Mouse (Mus musculus): ENCODE results near the gene Ncan. TPM values are rescaled to one million over a fixed set of nuclear protein-coding genes. Genes with fewer than 3 reads are reported as not detected.
A peak's percentile ranks its signal among the peaks of the same experiment; 100 is the strongest.

Gene Ncan
- polyA plus RNA-seq, 1 experiment from 2014 or later: 135 TPM

DNA sequence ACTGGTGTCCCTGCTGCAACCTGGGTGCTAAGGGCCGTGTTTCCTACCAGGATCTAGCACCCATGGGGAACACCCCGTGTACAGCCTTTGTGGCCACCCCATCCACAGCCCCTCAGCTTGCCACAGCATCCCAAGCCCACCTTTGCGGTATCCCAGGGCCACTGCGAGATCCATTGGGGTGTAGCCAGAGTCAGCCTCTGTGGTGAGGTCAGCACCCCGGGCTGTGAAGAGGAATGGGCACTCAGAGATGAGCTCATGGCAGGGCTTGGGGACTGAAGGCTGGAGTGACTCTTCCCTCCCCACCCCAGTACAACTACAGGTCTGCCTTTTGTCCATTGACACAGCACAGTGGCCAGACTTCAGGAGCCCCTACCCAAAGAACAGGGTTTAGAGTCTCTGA is 13.4 kb upstream of the Ncan start:
- ATAC-seq (ENCODE audit: low FRiP score, low TSS enrichment): no peak
- peaks cover 38% of the 10 kb centered on the region for H3K36me3 ChIP-seq (ENCODE audit: control insufficient read depth, insufficient read depth, low read length)
- no peaks in the 10 kb centered on the region for H3K27me3 ChIP-seq (ENCODE audit: control insufficient read depth, insufficient read depth, low read length)
- H3K9ac ChIP-seq (replicated peaks; ENCODE audit: low read length): no peak overlapping the region
- no peak overlapping the region for H3K4me2 ChIP-seq (ENCODE audit: low read length)
- no peak for DNase-seq
- H3K9me3 ChIP-seq (ENCODE audit: control insufficient read depth, low read length): no peaks in the 10 kb centered on the region
- peaks cover 13% of the 10 kb centered on the region for H3K4me1 ChIP-seq (ENCODE audit: control insufficient read depth, insufficient read depth, low read length)
- 87% methylated on average over 5 of the region's 5 CpGs for WGBS
- no peak overlapping the region for H3K27ac ChIP-seq (replicated peaks; ENCODE audit: low read depth, low read length)
- no peak overlapping the region for H3K4me3 ChIP-seq (replicated peaks; ENCODE audit: low read depth, low read length)

DNA sequence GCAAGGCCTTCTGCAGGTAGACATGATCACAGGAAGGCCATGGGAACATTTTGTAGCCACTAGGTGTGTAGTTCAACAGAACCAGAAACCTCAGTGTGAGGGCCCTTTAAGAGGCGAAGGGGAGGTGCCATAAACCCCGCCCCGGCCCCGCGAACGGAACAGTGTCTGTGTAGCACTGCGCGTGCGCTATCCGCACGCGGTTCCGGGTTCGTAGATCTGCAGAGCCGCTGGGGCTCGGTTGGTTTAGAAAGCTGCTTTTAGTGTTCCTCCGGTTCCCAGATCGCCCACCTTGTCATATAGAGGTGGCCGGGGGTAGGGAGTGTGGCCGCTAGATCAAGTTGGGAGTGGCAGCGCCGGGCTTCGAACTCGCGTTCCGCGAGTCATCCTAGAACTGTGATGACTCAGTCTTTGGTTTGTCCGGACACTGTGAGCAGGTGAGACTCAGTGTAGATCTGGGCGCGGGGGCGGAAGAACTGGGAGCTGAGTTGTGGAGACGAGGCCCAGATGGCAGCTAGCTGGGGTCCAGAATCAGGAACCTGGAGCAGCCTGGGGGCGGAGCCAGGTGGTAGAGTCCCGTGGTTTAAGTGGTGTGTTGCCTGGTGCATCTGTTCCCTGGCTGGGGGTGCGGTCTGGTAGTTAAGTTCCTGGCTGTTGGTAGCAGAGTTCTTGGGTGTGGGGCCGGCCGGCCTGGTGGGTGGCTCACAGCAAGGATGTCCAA is 10.7 kb upstream of the Ncan start, which contains the start of gene Nr2c2ap:
Gene Nr2c2ap (plus strand): TSS at position 168 of the 718 bp plus-strand sequence.
- WGBS: 1% methylated on average over 37 of the region's 37 CpGs
- peak within 1 kb of the TSS; percentile 61 for H3K9ac ChIP-seq (replicated peaks; ENCODE audit: low read length)
- no peaks in the 10 kb centered on the region for H3K27me3 ChIP-seq (ENCODE audit: control insufficient read depth, insufficient read depth, low read length)
- peak; percentile 82 for ATAC-seq (ENCODE audit: low FRiP score, low TSS enrichment)
- H3K4me1 ChIP-seq (ENCODE audit: control insufficient read depth, insufficient read depth, low read length): peaks cover 5% of the 10 kb centered on the region; the same call in 1 of the 2 replicates
- H3K9me3 ChIP-seq (ENCODE audit: control insufficient read depth, low read length): no peaks in the 10 kb centered on the region
- peaks cover 35% of the 10 kb centered on the region for H3K36me3 ChIP-seq (ENCODE audit: control insufficient read depth, insufficient read depth, low read length)
- peak; percentile 96 for DNase-seq
- H3K4me2 ChIP-seq (ENCODE audit: low read length): peak within 1 kb of the TSS; percentile 63
- H3K27ac ChIP-seq (replicated peaks; ENCODE audit: low read depth, low read length): 0 out of 2 replicates have a peak within 1 kb of the TSS, but pooled peaks have one; percentile 6
- H3K4me3 ChIP-seq (replicated peaks; ENCODE audit: low read depth, low read length): peak within 1 kb of the TSS; percentile 54

DNA sequence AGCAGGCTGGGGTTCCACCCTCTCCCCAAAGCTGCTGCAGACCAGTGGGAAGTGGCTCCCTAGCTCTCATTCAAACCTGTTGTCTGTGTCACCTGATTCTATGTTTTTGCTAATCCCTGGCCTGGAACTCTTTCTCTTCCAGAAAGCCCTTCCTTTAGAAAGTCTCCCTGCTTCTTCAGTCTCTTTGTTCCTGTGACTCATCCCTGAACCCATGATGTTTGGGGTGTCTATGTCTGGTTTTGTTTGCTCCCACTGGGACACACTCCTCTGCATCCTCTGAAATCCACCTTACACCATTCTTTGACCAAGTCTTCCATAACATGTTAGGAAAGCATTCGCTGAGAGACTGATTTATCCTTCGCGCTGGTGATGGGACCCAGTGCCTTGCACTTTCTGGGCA is 9.4 kb upstream of the Ncan start:
- Histone ChIP-seq H3K4me3 (replicated peaks; ENCODE audit: low read depth, low read length) (no peak overlapping the region), H3K9ac (replicated peaks; ENCODE audit: low read length) (no peak overlapping the region), H3K4me2 (ENCODE audit: low read length) (no peak overlapping the region), H3K27ac (replicated peaks; ENCODE audit: low read depth, low read length) (0 out of 2 replicates have a peak overlapping the region, but pooled peaks have one; percentile 4), H3K36me3 (ENCODE audit: control insufficient read depth, insufficient read depth, low read length) (peaks cover 27% of the 10 kb centered on the region), H3K27me3 (ENCODE audit: control insufficient read depth, insufficient read depth, low read length) (no peaks in the 10 kb centered on the region), H3K9me3 (ENCODE audit: control insufficient read depth, low read length) (no peaks in the 10 kb centered on the region), H3K4me1 (ENCODE audit: control insufficient read depth, insufficient read depth, low read length) (peaks cover 5% of the 10 kb centered on the region; the same call in 1 of the 2 replicates)
- DNase-seq: no peak
- ATAC-seq (ENCODE audit: low FRiP score, low TSS enrichment): no peak
- WGBS: 90% methylated on average over 3 of the region's 3 CpGs

- H3K27ac ChIP-seq (replicated peaks; ENCODE audit: low read depth, low read length): 0 out of 2 replicates have a peak overlapping the region, but pooled peaks have one; percentile 4
- ATAC-seq (ENCODE audit: low FRiP score, low TSS enrichment) (peak; percentile 31), DNase-seq (peak; percentile 58)
- H3K4me1 ChIP-seq (ENCODE audit: control insufficient read depth, insufficient read depth, low read length): peaks cover 5% of the 10 kb centered on the region; the same call in 1 of the 2 replicates
- H3K27me3 ChIP-seq (ENCODE audit: control insufficient read depth, insufficient read depth, low read length): no peaks in the 10 kb centered on the region
- H3K4me3 ChIP-seq (replicated peaks; ENCODE audit: low read depth, low read length): no peak overlapping the region
- H3K4me2 ChIP-seq (ENCODE audit: low read length): no peak overlapping the region
- no peak overlapping the region for H3K9ac ChIP-seq (replicated peaks; ENCODE audit: low read length)
- H3K9me3 ChIP-seq (ENCODE audit: control insufficient read depth, low read length): no peaks in the 10 kb centered on the region
- peaks cover 21% of the 10 kb centered on the region for H3K36me3 ChIP-seq (ENCODE audit: control insufficient read depth, insufficient read depth, low read length)
- WGBS: 61% methylated on average over 9 of the region's 9 CpGs
These were observed 8.8 kb upstream of the Ncan start for GRCm38 (mm10) chr8:70129309-70129952.

DNA sequence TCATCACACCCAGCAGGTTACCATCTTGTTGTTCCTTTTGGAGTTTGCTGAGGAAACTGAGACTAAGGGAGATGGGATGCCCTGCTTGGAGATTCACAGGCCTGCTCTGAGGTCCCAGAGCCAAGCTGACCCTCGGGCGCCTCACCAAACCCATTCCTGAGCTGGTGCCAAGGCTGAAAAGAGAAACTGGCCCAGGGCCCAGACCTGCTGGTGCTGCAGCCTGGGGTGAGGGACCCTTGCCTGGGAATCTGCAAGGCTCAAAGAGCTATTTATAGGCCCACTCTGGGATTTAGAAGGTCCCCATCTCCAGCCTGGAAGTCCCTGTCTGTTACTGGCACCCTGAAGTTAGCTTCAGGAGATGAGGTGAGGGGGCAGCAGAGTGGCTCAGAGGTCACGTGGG is 7.8 kb upstream of the Ncan start:
- WGBS: 67% methylated on average over 3 of the region's 3 CpGs
- peak; percentile 61 for DNase-seq
- no peak overlapping the region for H3K9ac ChIP-seq (replicated peaks; ENCODE audit: low read length)
- no peaks in the 10 kb centered on the region for H3K27me3 ChIP-seq (ENCODE audit: control insufficient read depth, insufficient read depth, low read length)
- H3K9me3 ChIP-seq (ENCODE audit: control insufficient read depth, low read length): no peaks in the 10 kb centered on the region
- H3K36me3 ChIP-seq (ENCODE audit: control insufficient read depth, insufficient read depth, low read length): peaks cover 11% of the 10 kb centered on the region
- H3K4me3 ChIP-seq (replicated peaks; ENCODE audit: low read depth, low read length): no peak overlapping the region
- H3K4me2 ChIP-seq (ENCODE audit: low read length): no peak overlapping the region
- H3K27ac ChIP-seq (replicated peaks; ENCODE audit: low read depth, low read length): peak overlapping the region; percentile 37; the same call in 1 of the 2 replicates
- peaks cover 5% of the 10 kb centered on the region; the same call in 1 of the 2 replicates for H3K4me1 ChIP-seq (ENCODE audit: control insufficient read depth, insufficient read depth, low read length)
- no peak for ATAC-seq (ENCODE audit: low FRiP score, low TSS enrichment)

DNA sequence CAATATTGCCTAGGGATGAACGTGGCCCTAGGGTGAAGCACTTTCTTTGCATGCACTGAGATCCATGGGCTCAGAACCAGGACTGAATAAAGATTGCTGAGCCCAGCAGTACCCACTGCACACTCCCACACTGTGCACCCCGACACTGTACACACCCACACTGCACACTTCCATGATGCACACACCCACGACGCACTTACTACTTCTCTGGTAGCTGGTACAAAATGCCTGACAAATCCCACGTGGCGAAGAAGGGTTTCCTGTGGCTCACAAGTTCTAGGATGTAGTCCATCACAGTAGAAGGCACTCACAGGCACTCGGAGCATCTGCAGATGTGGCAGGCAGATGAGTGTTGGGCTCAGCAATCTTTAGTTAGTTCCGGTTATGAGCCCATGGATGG is 4.3 kb upstream of the Ncan start:
- no peak for ATAC-seq (ENCODE audit: low FRiP score, low TSS enrichment)
- Histone ChIP-seq H3K36me3 (ENCODE audit: control insufficient read depth, insufficient read depth, low read length) (no peaks in the 10 kb centered on the region), H3K27me3 (ENCODE audit: control insufficient read depth, insufficient read depth, low read length) (no peaks in the 10 kb centered on the region), H3K4me2 (ENCODE audit: low read length) (no peak overlapping the region), H3K4me3 (replicated peaks; ENCODE audit: low read depth, low read length) (no peak overlapping the region), H3K9me3 (ENCODE audit: control insufficient read depth, low read length) (no peaks in the 10 kb centered on the region), H3K9ac (replicated peaks; ENCODE audit: low read length) (no peak overlapping the region), H3K4me1 (ENCODE audit: control insufficient read depth, insufficient read depth, low read length) (no peaks in the 10 kb centered on the region), H3K27ac (replicated peaks; ENCODE audit: low read depth, low read length) (no peak overlapping the region)
- no peak for DNase-seq
- WGBS: 64% methylated on average over 8 of the region's 8 CpGs

GRCm38 (mm10) chr8:70122863-70123262 is 2.2 kb upstream of the Ncan start:
- Histone ChIP-seq H3K27ac (replicated peaks; ENCODE audit: low read depth, low read length) (no peak overlapping the region), H3K9me3 (ENCODE audit: control insufficient read depth, low read length) (no peaks in the 10 kb centered on the region), H3K4me2 (ENCODE audit: low read length) (no peak overlapping the region), H3K27me3 (ENCODE audit: control insufficient read depth, insufficient read depth, low read length) (no peaks in the 10 kb centered on the region), H3K4me1 (ENCODE audit: control insufficient read depth, insufficient read depth, low read length) (peaks cover 7% of the 10 kb centered on the region), H3K36me3 (ENCODE audit: control insufficient read depth, insufficient read depth, low read length) (no peaks in the 10 kb centered on the region), H3K4me3 (replicated peaks; ENCODE audit: low read depth, low read length) (no peak overlapping the region), H3K9ac (replicated peaks; ENCODE audit: low read length) (no peak overlapping the region)
- ATAC-seq (ENCODE audit: low FRiP score, low TSS enrichment) (no peak), DNase-seq (peak; percentile 57)
- WGBS: 55% methylated on average over 2 of the region's 2 CpGs

- WGBS: 1% methylated on average over 17 of the region's 17 CpGs
- peak; percentile 90 for DNase-seq
- Histone ChIP-seq H3K36me3 (ENCODE audit: control insufficient read depth, insufficient read depth, low read length) (peaks cover 23% of the 10 kb centered on the region), H3K4me1 (ENCODE audit: control insufficient read depth, insufficient read depth, low read length) (peaks cover 17% of the 10 kb centered on the region), H3K27ac (replicated peaks; ENCODE audit: low read depth, low read length) (peak overlapping the region; percentile 97), H3K27me3 (ENCODE audit: control insufficient read depth, insufficient read depth, low read length) (peaks cover 5% of the 10 kb centered on the region; the same call in 1 of the 2 replicates), H3K4me2 (ENCODE audit: low read length) (peak overlapping the region; percentile 84), H3K4me3 (replicated peaks; ENCODE audit: low read depth, low read length) (peak overlapping the region; percentile 81), H3K9me3 (ENCODE audit: control insufficient read depth, low read length) (no peaks in the 10 kb centered on the region), H3K9ac (replicated peaks; ENCODE audit: low read length) (peak overlapping the region; percentile 91)
- peak; percentile 86 for ATAC-seq (ENCODE audit: low FRiP score, low TSS enrichment)
These were observed 1.7 kb downstream of the Ncan start for GRCm38 (mm10) chr8:70118726-70119700.
